Mouse (Mus musculus) midbrain, postnatal 0 days (tissue): ENCODE data around the gene Dazap2. TPM values are rescaled to one million over a fixed set of nuclear protein-coding genes. Genes with fewer than 3 reads are reported as not detected.
"Not testable (repeated sequence)": the region's sequence is repeated elsewhere in the genome, so short reads cannot be mapped to it uniquely, and the experiment has no call there.

Experiments used
- ATAC-seq: fragments of 200-750 bp; cut with Nextera tagmentation; 2 replicates; pipeline ENCODE4 v1.8.0; 2017; ENCODE audit warnings: moderate number of reproducible peaks, mild to moderate bottlenecking, moderate TSS enrichment, moderate library complexity; ENCODE audit not compliant: low FRiP score
- DNase-seq: peaks from one replicate; pipeline ENCODE4 v3.0.0-alpha.2; 2015; ENCODE audit warnings: low spot score
- H3K27ac ChIP-seq: fragments of 300-500 bp; sonication (generic); 2 replicates; pipeline ENCODE4 v1.5.1; 2014; ENCODE audit warnings: low read depth, mild to moderate bottlenecking, low read length, mixed read lengths
- H3K27me3 ChIP-seq: fragments of 300-500 bp; sonication (generic); 2 replicates; pipeline ENCODE4 v1.6.1; 2014; ENCODE audit warnings: low read length, control low read depth, mixed read lengths; ENCODE audit not compliant: insufficient read depth
- H3K36me3 ChIP-seq: fragments of 300-500 bp; sonication (generic); 2 replicates; pipeline ENCODE4 v1.6.1; 2014; ENCODE audit warnings: low read length, control low read depth, mixed read lengths; ENCODE audit not compliant: insufficient read depth
- H3K4me1 ChIP-seq: fragments of 300-500 bp; sonication (generic); 2 replicates; pipeline ENCODE4 v1.6.1; 2014; ENCODE audit warnings: mild to moderate bottlenecking, control low read depth, antibody characterized with exemption, low read length, mixed read lengths; ENCODE audit not compliant: insufficient read depth
- H3K4me2 ChIP-seq: fragments of 300-500 bp; sonication (generic); 2 replicates; pipeline ENCODE4 v1.6.1; 2014; ENCODE audit warnings: low read depth, mild to moderate bottlenecking, low read length, mixed read lengths; ENCODE audit not compliant: poor library complexity, severe bottlenecking
- H3K4me3 ChIP-seq: fragments of 300-500 bp; sonication (generic); 2 replicates; pipeline ENCODE4 v1.5.1; 2014; ENCODE audit warnings: low read depth, mild to moderate bottlenecking, low read length, moderate library complexity
- H3K9ac ChIP-seq: fragments of 300-500 bp; sonication (generic); replicated peaks from 2 replicates; pipeline ENCODE4 v1.6.1; 2014; ENCODE audit warnings: mild to moderate bottlenecking, low read length, moderate library complexity, mixed read lengths; ENCODE audit not compliant: poor library complexity, severe bottlenecking
- H3K9me3 ChIP-seq: fragments of 300-500 bp; sonication (generic); 2 replicates; pipeline ENCODE4 v1.6.1; 2016; ENCODE audit warnings: low read length, control low read depth
- CTCF ChIP-seq: IDR thresholded peaks from 2 replicates; pipeline ENCODE4 v1.5.1; 2016; ENCODE audit warnings: antibody characterized with exemption, mild to moderate bottlenecking
- WGBS: fragments of 180-500 bp; shearing (Covaris S2); extraction: QIAGEN DNeasy Blood & Tissue Kit; methylation state at CpG from one replicate; pipeline ENCODE4 v1.1.7; 2014; 5-methylcytosine and 5-hydroxymethylcytosine counted together
- polyA plus RNA-seq: library from polyadenylated mRNA; unstranded; fragments of >200 nt; fragmentation: Nextera tagmentation; extraction: Ambion mirVana; gene quantifications from 2 replicates; pipeline ENCODE4 v1.2.1, GENCODE M21; 2015
- total RNA-seq: library from RNA; depleted of rRNA; stranded (reverse); fragments of >200 nt; gene quantifications from 2 replicates; pipeline ENCODE4 v1.2.3, GENCODE M21; 2014

Gene Dazap2
- total and polyA plus RNA-seq, 2 experiments from 2014 or later: 133 to 148 TPM

GRCm38 (mm10) chr15:100613584-100613983, 1.6 kb upstream of the Dazap2 start:
- H3K9me3 ChIP-seq: no peaks in the 10 kb centered on the region
- 0 out of 2 replicates have a peak, but pooled peaks cover 4% of the 10 kb centered on the region for H3K4me1 ChIP-seq
- H3K9ac ChIP-seq: no peak overlapping the region
- peak; percentile 91 for TF ChIP-seq CTCF
- H3K36me3 ChIP-seq: peaks cover 6% of the 10 kb centered on the region
- H3K4me3 ChIP-seq: no peak overlapping the region
- H3K4me2 ChIP-seq: peak overlapping the region; percentile 38
- no peak overlapping the region; the same call in 1 of the 2 replicates for H3K27ac ChIP-seq
- DNase-seq: peak; percentile 79
- H3K27me3 ChIP-seq: no peaks in the 10 kb centered on the region
- 8% methylated on average over 16 of the region's 16 CpGs for WGBS
- ATAC-seq: no peak

GRCm38 (mm10) chr15:100614218-100614995, 742 bp upstream of the Dazap2 start:
- DNase-seq: peak; percentile 48

GRCm38 (mm10) chr15:100615825-100616220, 674 bp downstream of the Dazap2 start:
- no peak for TF ChIP-seq CTCF
- Histone ChIP-seq H3K36me3 (peaks cover 17% of the 10 kb centered on the region), H3K27ac (peak overlapping the region; percentile 96), H3K9ac (peak overlapping the region; percentile 89), H3K4me3 (peak overlapping the region; percentile 85), H3K4me2 (peak overlapping the region; percentile 91), H3K4me1 (0 out of 2 replicates have a peak, but pooled peaks cover 4% of the 10 kb centered on the region), H3K9me3 (no peaks in the 10 kb centered on the region), H3K27me3 (no peaks in the 10 kb centered on the region)
- WGBS: under 1% methylated on average over 38 of the region's 43 CpGs
- peak; percentile 94 for DNase-seq
- peak; percentile 83 for ATAC-seq

More at GRCm38 (mm10) chr15:100614218-100614995, 742 bp upstream of the Dazap2 start:
- WGBS: 10% methylated on average over 43 of the region's 43 CpGs
- peak overlapping the region; percentile 85 for H3K4me3 ChIP-seq
- H3K4me1 ChIP-seq: 0 out of 2 replicates have a peak, but pooled peaks cover 4% of the 10 kb centered on the region
- H3K36me3 ChIP-seq: peaks cover 10% of the 10 kb centered on the region
- H3K4me2 ChIP-seq: peak overlapping the region; percentile 91
- H3K27me3 ChIP-seq: no peaks in the 10 kb centered on the region
- peak overlapping the region; percentile 96 for H3K27ac ChIP-seq
- ATAC-seq: peak; percentile 7; the same call in 1 of the 2 replicates
- H3K9me3 ChIP-seq: no peaks in the 10 kb centered on the region
- peak overlapping the region; percentile 89 for H3K9ac ChIP-seq
- no peak for TF ChIP-seq CTCF

GRCm38 (mm10) chr15:100616221-100616620, 1.1 kb downstream of the Dazap2 start:
- Histone ChIP-seq H3K4me3 (peak overlapping the region; percentile 85), H3K9me3 (no peaks in the 10 kb centered on the region), H3K27me3 (no peaks in the 10 kb centered on the region), H3K36me3 (peaks cover 17% of the 10 kb centered on the region), H3K27ac (peak overlapping the region; percentile 96), H3K9ac (peak overlapping the region; percentile 89), H3K4me1 (0 out of 2 replicates have a peak, but pooled peaks cover 4% of the 10 kb centered on the region), H3K4me2 (peak overlapping the region; percentile 91)
- DNase-seq (peak; percentile 21), ATAC-seq (peak; percentile 6; the same call in 1 of the 2 replicates)
- no peak for TF ChIP-seq CTCF
- under 1% methylated on average over 19 of the region's 19 CpGs for WGBS

- Histone ChIP-seq H3K27me3 (no peaks in the 10 kb centered on the region), H3K27ac (no peak overlapping the region), H3K36me3 (peaks cover 17% of the 10 kb centered on the region), H3K4me2 (no peak overlapping the region), H3K4me3 (no peak overlapping the region), H3K4me1 (no peaks in the 10 kb centered on the region), H3K9ac (no peak overlapping the region), H3K9me3 (no peaks in the 10 kb centered on the region)
- ATAC-seq: no peak
- DNase-seq: no peak
- 91% methylated on average over 7 of the region's 7 CpGs for WGBS
- no peak for TF ChIP-seq CTCF
Measured at GRCm38 (mm10) chr15:100619200-100619599, 4.1 kb downstream of the Dazap2 start.

GRCm38 (mm10) chr15:100621671-100622070, 6.5 kb downstream of the Dazap2 start:
- H3K4me3 ChIP-seq, H3K4me2 ChIP-seq, ATAC-seq, H3K27ac ChIP-seq, DNase-seq, H3K9ac ChIP-seq, H3K4me1 ChIP-seq, H3K27me3 ChIP-seq, H3K9me3 ChIP-seq: not testable (repeated sequence)
- WGBS: 74% methylated on average over 9 of the region's 9 CpGs
- peaks cover 17% of the 10 kb centered on the region for H3K36me3 ChIP-seq
